Mouse (Mus musculus): Measurements from ENCODE around the gene Parp4. TPM values are rescaled to one million over a fixed set of nuclear protein-coding genes. Genes with fewer than 3 reads are reported as not detected.

Parp4 gene
- polyA plus RNA-seq, 1 experiment from 2014 or later = 6.5 TPM

DNA sequence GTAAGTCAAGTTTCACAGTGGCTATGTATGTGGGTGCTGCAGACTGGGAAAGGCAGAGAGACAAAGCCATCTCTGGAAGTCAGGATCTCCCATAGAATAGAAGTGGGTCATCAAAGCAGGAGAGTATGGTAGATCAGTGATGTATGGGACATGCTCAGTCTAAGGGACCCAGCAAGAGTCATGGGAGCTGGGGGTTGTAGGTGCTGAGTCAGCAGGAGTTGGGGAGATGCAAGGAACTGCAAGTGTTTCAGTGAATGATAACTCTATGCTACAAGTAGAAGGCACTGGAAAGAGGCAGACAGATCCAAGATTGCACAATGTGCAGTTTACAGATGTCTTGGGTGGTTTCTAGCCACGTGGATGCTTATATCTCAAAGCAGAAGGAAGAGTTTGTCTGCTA lies 113.7 kb downstream of the Parp4 start:
- 91% methylated on average over 1 of the region's 1 CpGs for WGBS
- no peak for ATAC-seq (ENCODE audit: insufficient read depth, low FRiP score, low read depth)
- Histone ChIP-seq H3K27me3 (replicated peaks) (no peaks in the 10 kb centered on the region), H3K36me3 (peaks cover 39% of the 10 kb centered on the region), H3K9ac (no peak overlapping the region), H3K9me3 (no peaks in the 10 kb centered on the region), H3K4me1 (no peaks in the 10 kb centered on the region), H3K27ac (no peak overlapping the region), H3K4me2 (no peak overlapping the region), H3K4me3 (replicated peaks) (no peak overlapping the region)

GRCm38 (mm10) chr14:56689766-56690165 lies 114.3 kb downstream of the Parp4 start:
- 72% methylated on average over 1 of the region's 1 CpGs for WGBS
- H3K4me3 ChIP-seq (replicated peaks) = no peak overlapping the region
- H3K4me2 ChIP-seq = no peak overlapping the region
- no peaks in the 10 kb centered on the region for H3K27me3 ChIP-seq (replicated peaks)
- ATAC-seq (ENCODE audit: insufficient read depth, low FRiP score, low read depth) = no peak
- H3K9me3 ChIP-seq = no peaks in the 10 kb centered on the region
- H3K9ac ChIP-seq = no peak overlapping the region
- no peaks in the 10 kb centered on the region for H3K4me1 ChIP-seq
- H3K27ac ChIP-seq = no peak overlapping the region
- H3K36me3 ChIP-seq = peaks cover 41% of the 10 kb centered on the region

DNA sequence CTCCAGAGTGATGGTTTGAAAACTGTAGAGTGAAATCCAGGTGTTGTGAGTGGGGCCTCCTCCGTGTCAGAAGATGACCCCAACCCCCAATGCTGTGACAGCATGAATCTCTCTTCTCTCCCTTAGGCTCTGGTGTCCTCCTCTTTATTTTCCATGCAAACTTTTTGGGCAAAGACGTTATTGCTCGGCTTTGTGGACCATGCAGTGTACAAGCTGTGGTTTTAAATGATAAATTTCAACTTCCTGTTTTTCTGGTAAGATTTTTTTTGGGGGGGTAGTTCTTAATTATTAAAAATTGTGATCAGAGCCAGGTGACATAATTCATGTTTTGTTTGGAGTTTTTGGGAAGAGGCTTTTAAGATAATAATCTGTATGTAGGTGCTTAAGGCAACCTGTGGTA lies 120.1 kb downstream of the Parp4 start:
- Histone ChIP-seq H3K9ac (no peak overlapping the region), H3K27ac (no peak overlapping the region), H3K4me3 (replicated peaks) (no peak overlapping the region), H3K4me1 (no peaks in the 10 kb centered on the region), H3K36me3 (peaks cover 37% of the 10 kb centered on the region), H3K4me2 (no peak overlapping the region), H3K27me3 (replicated peaks) (no peaks in the 10 kb centered on the region), H3K9me3 (no peaks in the 10 kb centered on the region)
- no peak for ATAC-seq (ENCODE audit: insufficient read depth, low FRiP score, low read depth)
- 81% methylated on average over 3 of the region's 3 CpGs for WGBS

DNA sequence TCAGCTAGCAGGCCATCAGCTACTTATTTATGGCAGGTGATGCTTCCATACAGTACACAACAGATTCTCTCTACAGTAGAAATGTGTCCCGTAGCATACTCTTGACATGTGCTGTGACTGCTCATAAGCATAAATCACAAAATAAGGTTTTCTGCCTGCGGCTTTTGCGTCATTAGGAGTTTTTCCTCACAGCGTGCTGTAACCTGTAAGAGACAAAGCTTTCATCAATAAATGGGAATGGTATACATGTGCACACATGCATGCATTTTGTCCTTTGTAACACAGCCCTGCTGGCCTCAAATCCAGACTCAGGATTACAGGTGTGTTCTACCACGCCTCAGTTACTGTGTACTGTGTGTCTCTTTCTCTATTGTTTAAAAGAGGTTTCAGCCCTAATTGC lies 122.4 kb downstream of the Parp4 start:
- no peaks in the 10 kb centered on the region for H3K4me1 ChIP-seq
- H3K4me2 ChIP-seq = no peak overlapping the region
- no peak for ATAC-seq (ENCODE audit: insufficient read depth, low FRiP score, low read depth)
- no peaks in the 10 kb centered on the region for H3K27me3 ChIP-seq (replicated peaks)
- H3K36me3 ChIP-seq = peaks cover 29% of the 10 kb centered on the region
- WGBS = 86% methylated on average over 5 of the region's 5 CpGs
- H3K27ac ChIP-seq = no peak overlapping the region
- no peak overlapping the region for H3K4me3 ChIP-seq (replicated peaks)
- no peak overlapping the region for H3K9ac ChIP-seq
- H3K9me3 ChIP-seq = no peaks in the 10 kb centered on the region

GRCm38 (mm10) chr14:56702644-56703043 lies 127.2 kb downstream of the Parp4 start:
- no peaks in the 10 kb centered on the region for H3K9me3 ChIP-seq
- H3K36me3 ChIP-seq = peaks cover 17% of the 10 kb centered on the region
- H3K9ac ChIP-seq = no peak overlapping the region
- H3K4me2 ChIP-seq = no peak overlapping the region
- H3K27me3 ChIP-seq (replicated peaks) = no peaks in the 10 kb centered on the region
- no peaks in the 10 kb centered on the region for H3K4me1 ChIP-seq
- no peak overlapping the region for H3K27ac ChIP-seq
- H3K4me3 ChIP-seq (replicated peaks) = no peak overlapping the region
- WGBS = 85% methylated on average over 4 of the region's 4 CpGs
- no peak for ATAC-seq (ENCODE audit: insufficient read depth, low FRiP score, low read depth)

- 52% methylated on average over 4 of the region's 4 CpGs for WGBS
- Histone ChIP-seq H3K9ac (no peak overlapping the region), H3K4me1 (no peaks in the 10 kb centered on the region), H3K9me3 (no peaks in the 10 kb centered on the region), H3K4me2 (no peak overlapping the region), H3K27ac (no peak overlapping the region), H3K27me3 (replicated peaks) (no peaks in the 10 kb centered on the region), H3K36me3 (no peaks in the 10 kb centered on the region), H3K4me3 (replicated peaks) (no peak overlapping the region)
- ATAC-seq (ENCODE audit: insufficient read depth, low FRiP score, low read depth) = no peak
Measured at GRCm38 (mm10) chr14:56705687-56706086, 130.3 kb downstream of the Parp4 start.

Other genes with a start within 250 kb of the Parp4 start
- gene Atp12a, start 210.6 kb upstream of the Parp4 start, polyA plus RNA-seq (2015; fragmentation: Nextera tagmentation; extraction: Ambion mirVana) = 0.03 and 0.12 TPM in 2 replicates
- 1.2 and 1.5 TPM in 2 replicates for gene Rnf17, start 173.0 kb upstream of the Parp4 start, polyA plus RNA-seq (2015; fragmentation: Nextera tagmentation; extraction: Ambion mirVana)
- gene Cenpj, start 194 bp upstream of the Parp4 start, polyA plus RNA-seq (2015; fragmentation: Nextera tagmentation; extraction: Ambion mirVana) = 7.2 and 9.3 TPM in 2 replicates
- gene Mphosph8, start 92.6 kb downstream of the Parp4 start, polyA plus RNA-seq (2015; fragmentation: Nextera tagmentation; extraction: Ambion mirVana) = 29.7 and 30.3 TPM in 2 replicates
- 26.9 TPM in 2 replicates for gene Pspc1, start 202.7 kb downstream of the Parp4 start, polyA plus RNA-seq (2015; fragmentation: Nextera tagmentation; extraction: Ambion mirVana)
- 21.9 and 25.4 TPM in 2 replicates for gene Zmym5, start 236.1 kb downstream of the Parp4 start, polyA plus RNA-seq (2015; fragmentation: Nextera tagmentation; extraction: Ambion mirVana)